Mouse (Mus musculus) cerebellum, postnatal 14 days (tissue): ENCODE data around the gene Sowahd.

Source experiments
- DNase-seq, 2 experiments: peaks; one replicate each; pipeline ENCODE4 v3.0.0; 2021; ENCODE audit warnings: mixed read lengths in 2 of 2

Sowahd gene

GRCm38 (mm10) chrX:37095106-37095768 is 46.6 kb downstream of the Sowahd start:
- no peak for DNase-seq

GRCm38 (mm10) chrX:37098681-37099080 is 50.0 kb downstream of the Sowahd start:
- DNase-seq = no peak
